Mouse (Mus musculus) midbrain, embryonic 10.5 days (tissue): Measurements from ENCODE around the gene Tmed3. TPM values are rescaled to one million over a fixed set of nuclear protein-coding genes. Genes with fewer than 3 reads are reported as not detected.
A peak's percentile ranks its signal among the peaks of the same experiment; 100 is the strongest.

Experiments used
- DNase-seq: peaks from one replicate; pipeline ENCODE4 v3.0.0-alpha.2; 2017; ENCODE audit warnings: low spot score
- H3K27ac ChIP-seq: fragments of 300-500 bp; sonication (generic); replicated peaks from 2 replicates; pipeline ENCODE4 v1.5.1; 2016; ENCODE audit warnings: mild to moderate bottlenecking
- H3K27me3 ChIP-seq: fragments of 300-500 bp; sonication (generic); 2 replicates; pipeline ENCODE4 v1.6.1; 2016; ENCODE audit warnings: low read depth, mild to moderate bottlenecking; ENCODE audit not compliant: poor library complexity, severe bottlenecking
- H3K36me3 ChIP-seq: fragments of 300-500 bp; sonication (generic); 2 replicates; pipeline ENCODE4 v1.6.1; 2016; ENCODE audit warnings: mild to moderate bottlenecking, moderate library complexity
- H3K4me1 ChIP-seq: fragments of 300-500 bp; sonication (generic); 2 replicates; pipeline ENCODE4 v1.6.1; 2016
- H3K4me3 ChIP-seq: fragments of 300-500 bp; sonication (generic); 2 replicates; pipeline ENCODE4 v1.5.1; 2016; ENCODE audit warnings: mild to moderate bottlenecking, moderate library complexity
- H3K9me3 ChIP-seq: fragments of 300-500 bp; sonication (generic); replicated peaks from 2 replicates; pipeline ENCODE4 v1.6.1; 2016; ENCODE audit warnings: mild to moderate bottlenecking
- WGBS: fragments of 180-500 bp; shearing (Covaris S2); methylation state at CpG from one replicate; pipeline ENCODE4 v1.1.7; 2016; 5-methylcytosine and 5-hydroxymethylcytosine counted together
- polyA plus RNA-seq: library from polyadenylated mRNA; unstranded; fragments of >200 nt; fragmentation: Nextera tagmentation; extraction: Ambion mirVana; gene quantifications from 2 replicates; pipeline ENCODE4 v1.2.1, GENCODE M21; 2016

The Tmed3 gene
- polyA plus RNA-seq, 1 experiment from 2014 or later, result 47.3 TPM

- no peak for DNase-seq
- Histone ChIP-seq H3K36me3 (no peaks in the 10 kb centered on the region), H3K27ac (no peak overlapping the region), H3K27me3 (no peaks in the 10 kb centered on the region), H3K9me3 (no peaks in the 10 kb centered on the region), H3K4me1 (no peaks in the 10 kb centered on the region), H3K4me3 (no peak overlapping the region)
- WGBS, result 71% methylated on average over 2 of the region's 2 CpGs
Observed at GRCm38 (mm10) chr9:89686262-89686661, 18.6 kb downstream of the Tmed3 start.

- Histone ChIP-seq H3K27ac (no peak overlapping the region), H3K4me1 (no peaks in the 10 kb centered on the region), H3K36me3 (no peaks in the 10 kb centered on the region), H3K4me3 (no peak overlapping the region), H3K27me3 (no peaks in the 10 kb centered on the region), H3K9me3 (no peaks in the 10 kb centered on the region)
- 57% methylated on average over 1 of the region's 1 CpGs for WGBS
- no peak for DNase-seq
Observed at GRCm38 (mm10) chr9:89678974-89679373, 25.9 kb downstream of the Tmed3 start.

DNA sequence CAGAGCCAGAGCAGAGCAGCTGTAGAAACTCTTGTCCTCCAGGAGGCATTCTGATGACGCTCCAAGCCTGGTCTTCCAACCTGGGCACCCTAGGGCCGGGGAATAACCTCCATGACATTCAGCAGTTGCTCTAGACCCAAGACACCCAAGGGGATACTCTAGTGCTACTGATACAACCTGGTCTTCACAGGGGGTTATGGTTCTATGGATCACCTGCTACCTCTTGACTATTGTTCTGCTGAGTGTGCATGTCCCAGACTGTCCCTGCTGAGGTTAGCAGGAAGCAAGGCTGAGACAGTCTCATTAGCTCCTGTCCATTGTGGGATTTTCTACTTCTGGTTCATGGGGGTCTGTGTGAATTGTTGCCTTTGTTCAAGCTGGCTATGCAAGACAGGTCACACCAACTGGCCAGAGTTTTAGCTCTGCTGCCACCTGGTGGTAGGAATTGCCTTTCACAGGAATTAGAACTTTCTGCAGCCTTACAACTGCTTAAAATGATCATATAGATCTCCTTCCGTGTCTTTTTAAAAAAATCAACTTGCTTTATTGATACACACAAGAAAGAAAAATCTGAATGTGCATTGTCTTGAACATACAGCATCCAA is 30.8 kb downstream of the Tmed3 start:
- H3K27me3 ChIP-seq, result no peaks in the 10 kb centered on the region
- H3K4me1 ChIP-seq, result no peaks in the 10 kb centered on the region
- no peak overlapping the region for H3K4me3 ChIP-seq
- H3K27ac ChIP-seq, result peak overlapping the region; percentile 67
- H3K36me3 ChIP-seq, result no peaks in the 10 kb centered on the region
- 51% methylated on average over 3 of the region's 3 CpGs for WGBS
- no peaks in the 10 kb centered on the region for H3K9me3 ChIP-seq
- DNase-seq, result peak; percentile 79

DNA sequence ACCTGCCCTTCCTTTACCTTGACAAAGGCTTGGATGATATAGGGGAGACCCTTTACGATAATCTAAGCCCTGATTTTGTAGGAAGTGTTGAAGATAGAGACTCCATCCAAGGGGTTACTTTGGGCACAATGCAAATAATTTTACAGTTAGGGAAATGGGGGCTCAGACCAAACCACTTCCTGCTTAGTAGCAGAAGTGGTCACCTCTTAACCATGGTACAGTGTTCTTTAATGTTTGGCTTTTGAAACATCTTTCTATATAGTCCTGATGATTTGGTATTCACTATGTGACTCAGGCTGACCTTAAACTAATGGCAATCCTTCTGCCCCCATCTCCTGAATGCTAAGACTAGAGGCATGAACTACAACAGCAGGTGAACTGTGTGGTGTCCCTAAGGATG is 31.5 kb downstream of the Tmed3 start:
- 92% methylated on average over 1 of the region's 1 CpGs for WGBS
- Histone ChIP-seq H3K9me3 (no peaks in the 10 kb centered on the region), H3K27me3 (no peaks in the 10 kb centered on the region), H3K36me3 (no peaks in the 10 kb centered on the region), H3K4me3 (no peak overlapping the region), H3K4me1 (no peaks in the 10 kb centered on the region), H3K27ac (no peak overlapping the region)
- no peak for DNase-seq

DNA sequence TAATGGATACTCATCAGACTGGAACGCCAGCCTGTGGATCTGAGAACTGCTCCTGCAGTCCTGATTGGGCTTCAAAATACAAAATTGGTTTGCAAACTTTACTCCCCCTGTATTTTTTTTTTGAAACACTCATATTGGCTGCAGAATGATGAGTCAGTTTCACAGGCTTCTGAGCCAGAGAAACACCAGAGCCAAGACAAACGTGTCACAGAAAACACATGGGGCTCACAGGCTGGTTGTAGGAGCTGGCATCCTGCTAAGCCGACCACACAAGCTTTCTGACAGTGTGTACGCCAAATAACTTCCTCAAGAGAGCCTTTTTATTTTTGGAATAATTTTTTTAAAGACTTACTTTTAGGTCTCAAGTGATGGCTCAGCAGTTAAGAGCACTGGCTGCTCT is 35.0 kb downstream of the Tmed3 start:
- no peak overlapping the region for H3K4me3 ChIP-seq
- DNase-seq, result no peak
- no peaks in the 10 kb centered on the region for H3K4me1 ChIP-seq
- no peaks in the 10 kb centered on the region for H3K27me3 ChIP-seq
- H3K27ac ChIP-seq, result no peak overlapping the region
- no peaks in the 10 kb centered on the region for H3K9me3 ChIP-seq
- H3K36me3 ChIP-seq, result no peaks in the 10 kb centered on the region
- WGBS, result 88% methylated on average over 4 of the region's 4 CpGs

- no peaks in the 10 kb centered on the region for H3K4me1 ChIP-seq
- WGBS, result 92% methylated on average over 4 of the region's 4 CpGs
- H3K9me3 ChIP-seq, result no peaks in the 10 kb centered on the region
- no peak for DNase-seq
- no peak overlapping the region for H3K4me3 ChIP-seq
- H3K27ac ChIP-seq, result no peak overlapping the region
- H3K36me3 ChIP-seq, result no peaks in the 10 kb centered on the region
- no peaks in the 10 kb centered on the region for H3K27me3 ChIP-seq
Observed at GRCm38 (mm10) chr9:89667306-89667942, 37.4 kb downstream of the Tmed3 start.

GRCm38 (mm10) chr9:89650913-89651312 is 54.0 kb downstream of the Tmed3 start:
- H3K27me3 ChIP-seq, result no peaks in the 10 kb centered on the region
- no peak overlapping the region for H3K27ac ChIP-seq
- H3K36me3 ChIP-seq, result no peaks in the 10 kb centered on the region
- WGBS, result 85% methylated on average over 6 of the region's 6 CpGs
- no peaks in the 10 kb centered on the region for H3K9me3 ChIP-seq
- DNase-seq, result no peak
- no peaks in the 10 kb centered on the region for H3K4me1 ChIP-seq
- H3K4me3 ChIP-seq, result no peak overlapping the region

Other genes with a start within 250 kb of the Tmed3 start
- gene Minar1, start 81.9 kb downstream of the Tmed3 start, polyA plus RNA-seq, result 0.06 TPM in 1 of 2 replicates, not detected in the other
- not detected in 2 replicates for gene Ankrd34c, start 33.4 kb upstream of the Tmed3 start, polyA plus RNA-seq
- gene Rasgrf1, start 204.8 kb upstream of the Tmed3 start, polyA plus RNA-seq, result 0.02 and 0.06 TPM in 2 replicates